Mouse (Mus musculus) forebrain, embryonic 16.5 days (tissue): ENCODE measurements around the gene Plxna2. TPM values are rescaled to one million over a fixed set of nuclear protein-coding genes. Genes with fewer than 3 reads are reported as not detected.

Experiments used
- microRNA-seq: library from miRNA; unstranded; fragments of <30 nt; microRNA quantifications from one replicate; pipeline ENCODE4, GENCODE M21; 2017
- polyA plus RNA-seq: library from polyadenylated mRNA; unstranded; fragments of >200 nt; fragmentation: Nextera tagmentation; extraction: Ambion mirVana; gene quantifications from 2 replicates; pipeline ENCODE4 v1.2.1, GENCODE M21; 2015

Plxna2 gene
- polyA plus RNA-seq, 1 experiment from 2014 or later, result 76.0 TPM

Small RNAs within 50 kb of the gene (microRNA-seq; reads per million reads assigned to microRNA genes)
- gene Mir3962, result 13.9 reads per million, percentile 33 among the genes with 10 or more reads in this experiment
